Mouse (Mus musculus) intestine, embryonic 16.5 days (tissue): ENCODE results near the gene Mmp2. TPM values are rescaled to one million over a fixed set of nuclear protein-coding genes. Genes with fewer than 3 reads are reported as not detected.

Source experiments
- ATAC-seq: fragments of 200-750 bp; cut with Nextera tagmentation; 2 replicates; pipeline ENCODE4 v1.8.0; 2017; ENCODE audit warnings: moderate TSS enrichment, moderate library complexity
- H3K27ac ChIP-seq: fragments of 300-500 bp; sonication (generic); 2 replicates; pipeline ENCODE4 v1.5.1; 2014; ENCODE audit warnings: mild to moderate bottlenecking, low read length
- H3K27me3 ChIP-seq: fragments of 300-500 bp; sonication (generic); replicated peaks from 2 replicates; pipeline ENCODE4 v1.6.1; 2014; ENCODE audit warnings: low read length, control low read depth, mixed read lengths; ENCODE audit not compliant: control insufficient read depth, insufficient read depth
- H3K36me3 ChIP-seq: fragments of 300-500 bp; sonication (generic); 2 replicates; pipeline ENCODE4 v1.6.1; 2014; ENCODE audit warnings: low read length, control low read depth; ENCODE audit not compliant: control insufficient read depth, insufficient read depth
- H3K4me1 ChIP-seq: fragments of 300-500 bp; sonication (generic); 2 replicates; pipeline ENCODE4 v1.6.1; 2014; ENCODE audit warnings: low read length, control low read depth, mixed read lengths; ENCODE audit not compliant: control insufficient read depth, insufficient read depth
- H3K4me2 ChIP-seq: fragments of 300-500 bp; sonication (generic); 2 replicates; pipeline ENCODE4 v1.6.1; 2014; ENCODE audit warnings: low read depth, low read length, control low read depth
- H3K4me3 ChIP-seq: fragments of 300-500 bp; sonication (generic); 2 replicates; pipeline ENCODE4 v1.5.1; 2014; ENCODE audit warnings: mild to moderate bottlenecking, low read length
- H3K9ac ChIP-seq: fragments of 300-500 bp; sonication (generic); 2 replicates; pipeline ENCODE4 v1.6.1; 2014; ENCODE audit warnings: low read depth, low read length
- H3K9me3 ChIP-seq: fragments of 300-500 bp; sonication (generic); 2 replicates; pipeline ENCODE4 v1.6.1; 2016; ENCODE audit warnings: low read length, control low read depth; ENCODE audit not compliant: control insufficient read depth
- WGBS: fragments of 180-500 bp; shearing (Covaris S2); extraction: QIAGEN DNeasy Blood & Tissue Kit; methylation state at CpG from one replicate; pipeline ENCODE4 v1.1.7; 2014; 5-methylcytosine and 5-hydroxymethylcytosine counted together
- polyA plus RNA-seq: library from polyadenylated mRNA; unstranded; fragments of >200 nt; fragmentation: Nextera tagmentation; extraction: Ambion mirVana; gene quantifications from 2 replicates; pipeline ENCODE4 v1.2.1, GENCODE M21; 2015

Gene Mmp2
- polyA plus RNA-seq, 1 experiment from 2014 or later: 137 TPM

DNA sequence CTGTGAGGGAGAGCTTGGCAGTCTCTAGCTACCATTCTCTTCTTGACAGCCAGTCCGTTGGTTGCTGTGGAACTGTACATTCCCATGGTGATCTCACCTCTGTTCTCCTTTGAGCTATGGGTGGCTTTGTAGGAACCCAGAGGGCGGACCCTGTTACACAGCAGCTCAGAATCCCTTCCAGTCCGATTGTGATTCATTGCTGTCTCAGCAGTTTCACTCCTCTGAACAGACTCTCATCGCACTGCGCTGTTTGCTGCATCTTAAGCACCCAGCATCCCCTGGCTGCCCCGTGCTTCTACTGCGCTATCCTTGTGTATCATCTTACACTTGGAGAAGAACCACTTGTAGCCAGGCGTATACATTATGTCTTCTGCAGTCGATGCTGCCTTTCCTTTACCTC, 72.5 kb downstream of the Mmp2 start:
- Histone ChIP-seq H3K27me3 (no peaks in the 10 kb centered on the region), H3K9me3 (no peaks in the 10 kb centered on the region), H3K4me1 (no peaks in the 10 kb centered on the region), H3K27ac (no peak overlapping the region), H3K9ac (no peak overlapping the region), H3K36me3 (no peaks in the 10 kb centered on the region), H3K4me3 (no peak overlapping the region), H3K4me2 (no peak overlapping the region)
- 76% methylated on average over 9 of the region's 9 CpGs for WGBS
- ATAC-seq: no peak

- WGBS: 91% methylated on average over 5 of the region's 5 CpGs
- Histone ChIP-seq H3K36me3 (no peaks in the 10 kb centered on the region), H3K9me3 (no peaks in the 10 kb centered on the region), H3K4me3 (no peak within 1 kb of the TSS), H3K27ac (no peak within 1 kb of the TSS), H3K4me2 (no peak within 1 kb of the TSS), H3K9ac (no peak within 1 kb of the TSS), H3K4me1 (no peaks in the 10 kb centered on the region), H3K27me3 (no peaks in the 10 kb centered on the region)
- ATAC-seq: no peak
Observed at GRCm38 (mm10) chr8:92901107-92901506, 74.0 kb downstream of the Mmp2 start, which contains the start of gene Capns2. Capns2 (plus strand) TSS chr8:92901407.

DNA sequence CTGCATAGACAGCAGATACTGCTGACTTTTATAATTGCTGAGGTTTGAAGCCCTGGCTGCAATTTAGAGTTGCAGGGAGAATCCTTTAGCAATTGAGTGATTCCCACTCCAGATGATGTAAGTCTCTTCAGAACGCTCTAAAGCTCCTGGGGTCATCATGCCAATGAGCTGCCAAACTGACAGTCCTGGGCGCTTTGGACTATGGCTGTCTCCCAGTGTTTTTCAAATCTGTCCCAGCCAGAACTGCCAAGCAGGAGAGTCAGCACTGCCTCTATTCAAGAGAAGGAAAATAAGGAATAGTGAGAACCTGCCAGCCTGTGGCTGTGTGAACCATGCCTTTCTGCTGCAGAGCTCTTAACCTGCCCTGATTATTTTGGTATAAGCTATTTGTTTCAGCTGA, 75.9 kb downstream of the Mmp2 start:
- no peak overlapping the region for H3K9ac ChIP-seq
- no peak for ATAC-seq
- no peaks in the 10 kb centered on the region for H3K4me1 ChIP-seq
- H3K4me3 ChIP-seq: no peak overlapping the region
- H3K9me3 ChIP-seq: no peaks in the 10 kb centered on the region
- H3K27ac ChIP-seq: no peak overlapping the region
- H3K4me2 ChIP-seq: no peak overlapping the region
- no peaks in the 10 kb centered on the region for H3K27me3 ChIP-seq
- H3K36me3 ChIP-seq: no peaks in the 10 kb centered on the region
- 82% methylated on average over 2 of the region's 2 CpGs for WGBS

Other genes starting within 250 kb of the Mmp2 start
- gene Irx6, start 153.0 kb upstream of the Mmp2 start, polyA plus RNA-seq: not detected in 2 replicates
- 5.7 and 6.8 TPM in 2 replicates for gene Lpcat2, start 28.0 kb downstream of the Mmp2 start, polyA plus RNA-seq
- gene Capns2, start 74.1 kb downstream of the Mmp2 start, polyA plus RNA-seq: not detected in 2 replicates
- 0.23 and 0.31 TPM in 2 replicates for gene Slc6a2, start 132.8 kb downstream of the Mmp2 start, polyA plus RNA-seq
- gene Ces1a, start 220.9 kb downstream of the Mmp2 start, polyA plus RNA-seq: not detected in 2 replicates